Mouse (Mus musculus) lung, postnatal 25 days (tissue): ENCODE results near the gene Hist1h2ac.
A peak's percentile ranks its signal among the peaks of the same experiment; 100 is the strongest.
"Not testable (repeated sequence)": the region's sequence is repeated elsewhere in the genome, so short reads cannot be mapped to it uniquely, and the experiment has no call there.

ENCODE experiments used
- DNase-seq: peaks from one replicate; pipeline ENCODE4 v3.0.0; 2022; ENCODE audit warnings: low spot score

Gene Hist1h2ac

GRCm38 (mm10) chr13:23683755-23684281 is at the start of gene Hist1h2ac, which contains the start of gene Hist1h2bc:
Gene Hist1h2ac, minus strand, starts transcription at chr13:23683948.
Gene Hist1h2bc, plus strand, starts transcription at chr13:23684199.
- peak; percentile 98 for DNase-seq

GRCm38 (mm10) chr13:23732156-23732804 is 48.5 kb upstream of the Hist1h2ac start:
- DNase-seq, result peak; percentile 48

GRCm38 (mm10) chr13:23730479-23730878 is 46.7 kb upstream of the Hist1h2ac start:
- peak; percentile 73 for DNase-seq

GRCm38 (mm10) chr13:23729706-23730105 is 46.0 kb upstream of the Hist1h2ac start:
- no peak for DNase-seq

- no peak for DNase-seq
Measured at GRCm38 (mm10) chr13:23729192-23729525, 45.4 kb upstream of the Hist1h2ac start.

GRCm38 (mm10) chr13:23728472-23729191 is 44.9 kb upstream of the Hist1h2ac start:
- DNase-seq, result no peak

GRCm38 (mm10) chr13:23725213-23725612 is 41.5 kb upstream of the Hist1h2ac start:
- no peak for DNase-seq

- no peak for DNase-seq
Measured at GRCm38 (mm10) chr13:23724239-23724638, 40.5 kb upstream of the Hist1h2ac start.

- DNase-seq, result not testable (repeated sequence)
Measured at GRCm38 (mm10) chr13:23717593-23718245, 34.0 kb upstream of the Hist1h2ac start.

- no peak for DNase-seq
Measured at GRCm38 (mm10) chr13:23717176-23717575, 33.4 kb upstream of the Hist1h2ac start.

- no peak for DNase-seq
Measured at GRCm38 (mm10) chr13:23716261-23717042, 32.7 kb upstream of the Hist1h2ac start.

- DNase-seq, result peak; percentile 63
Measured at GRCm38 (mm10) chr13:23710374-23711089, 26.8 kb upstream of the Hist1h2ac start, which contains the start of gene Hfe. Gene Hfe, minus strand, starts transcription at chr13:23710854.

- DNase-seq, result no peak
Measured at GRCm38 (mm10) chr13:23709714-23710373, 26.1 kb upstream of the Hist1h2ac start.

- no peak for DNase-seq
Measured at GRCm38 (mm10) chr13:23708654-23709053, 24.9 kb upstream of the Hist1h2ac start.

- DNase-seq, result no peak
Measured at GRCm38 (mm10) chr13:23708041-23708440, 24.3 kb upstream of the Hist1h2ac start.

GRCm38 (mm10) chr13:23706771-23707170 is 23.0 kb upstream of the Hist1h2ac start:
- no peak for DNase-seq

- no peak for DNase-seq
Measured at GRCm38 (mm10) chr13:23705751-23706356, 22.1 kb upstream of the Hist1h2ac start.

- not testable (repeated sequence) for DNase-seq
Measured at GRCm38 (mm10) chr13:23702801-23703200, 19.1 kb upstream of the Hist1h2ac start.

GRCm38 (mm10) chr13:23702220-23702619 is 18.5 kb upstream of the Hist1h2ac start:
- no peak for DNase-seq
